Mouse (Mus musculus) heart, postnatal 0 days (tissue): ENCODE measurements around the gene Meis1. TPM values are rescaled to one million over a fixed set of nuclear protein-coding genes. Genes with fewer than 3 reads are reported as not detected.

Source experiments
- ATAC-seq: fragments of 200-750 bp; cut with Nextera tagmentation; 2 replicates; pipeline ENCODE4 v1.8.0; 2017; ENCODE audit warnings: low read depth, moderate number of reproducible peaks, moderate library complexity; ENCODE audit not compliant: insufficient read depth
- DNase-seq: peaks from one replicate; pipeline ENCODE4 v3.0.0-alpha.2; 2016; ENCODE audit warnings: low spot score
- H3K27ac ChIP-seq: fragments of 300-500 bp; sonication (generic); 2 replicates; pipeline ENCODE4 v1.5.1; 2014; ENCODE audit warnings: low read depth, mild to moderate bottlenecking
- H3K27me3 ChIP-seq: fragments of 300-500 bp; sonication (generic); 2 replicates; pipeline ENCODE4 v1.6.1; 2014; ENCODE audit warnings: low read length, mixed read lengths; ENCODE audit not compliant: control insufficient read depth, insufficient read depth
- H3K36me3 ChIP-seq: fragments of 300-500 bp; sonication (generic); replicated peaks from 2 replicates; pipeline ENCODE4 v1.6.1; 2014; ENCODE audit warnings: low read length, mixed read lengths; ENCODE audit not compliant: control insufficient read depth, insufficient read depth
- H3K4me1 ChIP-seq: fragments of 300-500 bp; sonication (generic); 2 replicates; pipeline ENCODE4 v1.6.1; 2014; ENCODE audit warnings: antibody characterized with exemption; ENCODE audit not compliant: control insufficient read depth, insufficient read depth
- H3K4me2 ChIP-seq: fragments of 300-500 bp; sonication (generic); 2 replicates; pipeline ENCODE4 v1.6.1; 2014; ENCODE audit warnings: low read depth, mild to moderate bottlenecking, low read length, moderate library complexity
- H3K4me3 ChIP-seq: fragments of 300-500 bp; sonication (generic); 2 replicates; pipeline ENCODE4 v1.5.1; 2014; ENCODE audit warnings: low read depth, low read length
- H3K9ac ChIP-seq: fragments of 300-500 bp; sonication (generic); replicated peaks from 2 replicates; pipeline ENCODE4 v1.6.1; 2014; ENCODE audit warnings: low read depth, low read length, mixed read lengths
- H3K9me3 ChIP-seq: fragments of 300-500 bp; sonication (generic); replicated peaks from 2 replicates; pipeline ENCODE4 v1.6.1; 2016; ENCODE audit warnings: low read length; ENCODE audit not compliant: control insufficient read depth
- CTCF ChIP-seq: IDR thresholded peaks from 2 replicates; pipeline ENCODE4 v1.5.1; 2016; ENCODE audit warnings: antibody characterized with exemption, control low read depth, low read depth
- EP300 ChIP-seq: IDR thresholded peaks from 2 replicates; pipeline ENCODE4 v1.6.1; 2016; ENCODE audit warnings: antibody characterized with exemption, low read depth
- WGBS: fragments of 180-500 bp; shearing (Covaris S2); extraction: QIAGEN DNeasy Blood & Tissue Kit; methylation state at CpG from one replicate; pipeline ENCODE4 v1.1.7; 2014; 5-methylcytosine and 5-hydroxymethylcytosine counted together
- polyA plus RNA-seq: library from polyadenylated mRNA; unstranded; fragments of >200 nt; fragmentation: Nextera tagmentation; extraction: Ambion mirVana; gene quantifications from 2 replicates; pipeline ENCODE4 v1.2.1, GENCODE M21; 2015
- total RNA-seq: library from RNA; depleted of rRNA; stranded (reverse); fragments of >200 nt; gene quantifications from 2 replicates; pipeline ENCODE4 v1.2.3, GENCODE M21; 2014; ENCODE audit warnings: low replicate concordance

The Meis1 gene
- total and polyA plus RNA-seq, 2 experiments from 2014 or later: 34.8 to 35.4 TPM

DNA sequence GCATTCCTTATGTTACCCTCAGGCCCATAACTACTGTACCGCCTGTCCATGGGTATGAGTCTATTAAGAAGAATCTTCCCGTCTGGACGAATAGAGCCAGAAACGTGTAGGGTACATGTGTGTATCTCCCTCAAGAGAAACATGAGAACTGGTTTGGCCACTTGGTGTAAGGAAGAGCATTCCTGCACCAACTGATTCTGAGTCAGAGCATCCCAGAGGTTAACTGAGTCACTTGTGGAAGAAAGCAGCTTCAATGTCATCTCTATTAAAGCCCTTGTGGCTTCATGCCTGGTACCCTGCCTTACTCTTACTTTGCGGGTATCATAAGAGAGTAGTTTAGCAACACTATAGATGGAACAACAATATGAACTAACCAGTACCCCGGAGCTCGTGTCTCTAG is 64.9 kb downstream of the Meis1 start:
- Histone ChIP-seq H3K4me2 (no peak overlapping the region), H3K9ac (no peak overlapping the region), H3K4me1 (peaks cover 38% of the 10 kb centered on the region), H3K27me3 (no peaks in the 10 kb centered on the region), H3K27ac (no peak overlapping the region), H3K4me3 (no peak overlapping the region), H3K36me3 (0 out of 2 replicates have a peak, but pooled peaks cover 4% of the 10 kb centered on the region), H3K9me3 (no peaks in the 10 kb centered on the region)
- 86% methylated on average over 7 of the region's 7 CpGs for WGBS
- no peak for DNase-seq
- TF ChIP-seq EP300: no peak
- no peak for TF ChIP-seq CTCF
- no peak for ATAC-seq

DNA sequence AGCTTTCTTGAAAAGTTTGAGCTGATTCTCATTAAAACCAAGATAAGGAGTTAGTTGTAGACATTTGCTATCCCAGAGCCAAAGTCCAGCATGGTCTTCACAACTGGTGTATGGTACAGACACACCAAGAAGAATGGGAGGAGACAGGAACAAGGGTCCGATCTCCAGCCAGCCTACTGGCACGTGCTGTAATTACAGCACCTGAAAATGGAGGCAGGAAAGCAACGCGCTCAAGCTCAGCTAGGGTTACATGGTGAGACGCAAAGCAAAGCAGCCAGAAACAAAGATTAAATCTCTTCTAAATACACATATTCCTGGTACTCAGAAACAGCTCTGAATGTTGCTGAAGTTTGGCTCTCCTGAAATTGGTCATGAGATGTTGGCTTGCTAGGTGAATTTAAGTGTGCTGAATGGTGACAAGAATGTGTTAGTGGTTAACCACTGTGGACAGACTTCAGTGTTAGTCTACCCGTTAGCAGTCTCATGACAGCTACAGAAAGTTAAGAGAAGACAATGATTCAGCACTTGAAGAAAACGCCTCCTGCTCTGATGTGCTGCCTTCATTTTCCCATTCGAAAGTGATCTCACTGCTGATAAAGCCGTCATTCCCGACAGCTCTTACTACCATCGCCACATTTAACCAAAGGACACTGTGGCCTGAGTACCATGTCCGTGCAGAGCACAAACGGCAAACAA is 70.0 kb downstream of the Meis1 start:
- Histone ChIP-seq H3K36me3 (0 out of 2 replicates have a peak, but pooled peaks cover 2% of the 10 kb centered on the region), H3K4me3 (no peak overlapping the region), H3K27me3 (no peaks in the 10 kb centered on the region), H3K9ac (no peak overlapping the region), H3K4me1 (peaks cover 48% of the 10 kb centered on the region), H3K27ac (peak overlapping the region; percentile 85), H3K4me2 (no peak overlapping the region), H3K9me3 (no peaks in the 10 kb centered on the region)
- ATAC-seq (no peak), DNase-seq (no peak)
- no peak for TF ChIP-seq EP300
- TF ChIP-seq CTCF: no peak
- WGBS: 60% methylated on average over 13 of the region's 13 CpGs

DNA sequence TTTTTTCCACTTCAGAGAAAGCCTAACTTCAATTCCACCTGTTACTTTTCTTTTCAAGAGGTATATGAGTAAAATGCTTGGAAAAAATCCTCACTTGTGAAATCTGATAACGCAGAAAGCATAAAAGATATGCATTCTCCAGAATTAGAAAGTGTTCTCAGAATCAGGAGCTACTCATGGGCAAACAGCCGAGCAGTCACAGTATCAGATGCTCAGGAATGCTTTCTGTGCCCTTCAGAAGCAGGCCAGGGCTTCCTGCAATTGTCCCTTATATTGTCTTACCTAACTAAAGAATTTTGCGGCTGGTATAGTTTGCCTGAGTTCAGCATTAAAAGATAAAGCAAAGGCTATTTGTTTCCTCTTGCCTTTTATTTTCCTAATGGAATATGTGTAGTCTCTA is 71.4 kb downstream of the Meis1 start:
- Histone ChIP-seq H3K9me3 (no peaks in the 10 kb centered on the region), H3K4me3 (no peak overlapping the region), H3K4me1 (peaks cover 53% of the 10 kb centered on the region), H3K4me2 (no peak overlapping the region), H3K27me3 (no peaks in the 10 kb centered on the region), H3K36me3 (no peaks in the 10 kb centered on the region), H3K9ac (no peak overlapping the region), H3K27ac (peak overlapping the region; percentile 85)
- no peak for TF ChIP-seq EP300
- TF ChIP-seq CTCF: no peak
- 10% methylated on average over 3 of the region's 3 CpGs for WGBS
- ATAC-seq: peak; percentile 78
- peak; percentile 81 for DNase-seq

DNA sequence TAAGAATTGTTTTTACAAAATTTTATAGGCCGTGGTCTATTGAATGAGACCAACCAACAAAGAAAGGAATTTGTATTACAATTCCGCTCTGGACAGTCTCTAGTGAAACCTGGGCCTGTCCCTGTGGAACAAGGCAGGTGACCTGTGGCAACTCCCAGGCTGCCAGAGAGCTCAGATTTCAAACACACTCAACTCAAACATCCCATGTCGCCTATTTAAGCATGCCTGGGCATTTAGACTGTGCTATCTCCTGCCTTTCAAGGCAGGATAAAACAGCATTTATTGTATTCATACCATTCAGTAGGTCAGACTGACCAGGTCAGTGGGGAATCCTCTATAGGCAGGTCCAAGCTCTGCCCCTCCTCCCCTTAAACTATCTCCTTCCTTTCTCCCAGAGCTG is 73.0 kb downstream of the Meis1 start:
- peaks cover 53% of the 10 kb centered on the region for H3K4me1 ChIP-seq
- peak overlapping the region; percentile 85 for H3K27ac ChIP-seq
- no peaks in the 10 kb centered on the region for H3K9me3 ChIP-seq
- H3K4me2 ChIP-seq: no peak overlapping the region
- no peaks in the 10 kb centered on the region for H3K36me3 ChIP-seq
- no peak for TF ChIP-seq CTCF
- no peak for TF ChIP-seq EP300
- ATAC-seq (peak; percentile 39; the same call in 1 of the 2 replicates), DNase-seq (peak; percentile 47)
- no peaks in the 10 kb centered on the region for H3K27me3 ChIP-seq
- H3K9ac ChIP-seq: no peak overlapping the region
- 37% methylated on average over 3 of the region's 3 CpGs for WGBS
- H3K4me3 ChIP-seq: no peak overlapping the region

DNA sequence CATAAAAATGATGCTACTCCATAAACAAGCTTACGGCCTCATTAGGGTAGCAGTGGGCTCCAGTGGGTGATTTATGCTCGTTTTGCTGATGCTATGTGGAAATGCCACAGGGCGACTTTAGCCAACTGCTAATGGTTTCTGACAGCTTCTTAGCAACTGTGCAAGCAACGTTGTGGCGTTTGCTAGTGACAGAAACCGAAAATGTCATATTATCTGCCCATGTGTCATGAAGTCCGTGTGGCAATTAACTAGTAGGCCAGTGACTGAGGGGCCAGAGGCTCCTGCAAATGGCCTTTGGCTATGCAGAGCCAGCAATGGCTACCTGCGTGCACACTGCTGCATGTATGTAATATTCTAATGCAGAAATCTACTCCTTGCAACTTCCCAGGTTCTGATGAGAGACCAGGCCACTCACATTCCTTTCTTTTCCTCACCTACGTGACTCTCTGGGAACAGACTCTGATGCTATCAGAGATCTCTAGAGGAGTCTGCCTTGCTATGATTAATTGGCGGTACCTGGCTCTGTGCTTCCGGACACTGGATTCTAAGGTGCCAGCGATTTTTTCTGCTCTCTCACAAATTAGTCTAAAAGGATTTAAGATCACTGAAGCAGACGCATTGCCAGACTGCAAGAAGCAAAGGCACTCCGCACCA is 73.7 kb downstream of the Meis1 start:
- H3K4me2 ChIP-seq: no peak overlapping the region
- H3K27me3 ChIP-seq: no peaks in the 10 kb centered on the region
- ATAC-seq (no peak), DNase-seq (no peak)
- no peaks in the 10 kb centered on the region for H3K36me3 ChIP-seq
- H3K4me1 ChIP-seq: peaks cover 51% of the 10 kb centered on the region
- no peaks in the 10 kb centered on the region for H3K9me3 ChIP-seq
- H3K9ac ChIP-seq: no peak overlapping the region
- peak overlapping the region; percentile 85 for H3K27ac ChIP-seq
- 58% methylated on average over 14 of the region's 14 CpGs for WGBS
- no peak for TF ChIP-seq EP300
- TF ChIP-seq CTCF: no peak
- H3K4me3 ChIP-seq: no peak overlapping the region

DNA sequence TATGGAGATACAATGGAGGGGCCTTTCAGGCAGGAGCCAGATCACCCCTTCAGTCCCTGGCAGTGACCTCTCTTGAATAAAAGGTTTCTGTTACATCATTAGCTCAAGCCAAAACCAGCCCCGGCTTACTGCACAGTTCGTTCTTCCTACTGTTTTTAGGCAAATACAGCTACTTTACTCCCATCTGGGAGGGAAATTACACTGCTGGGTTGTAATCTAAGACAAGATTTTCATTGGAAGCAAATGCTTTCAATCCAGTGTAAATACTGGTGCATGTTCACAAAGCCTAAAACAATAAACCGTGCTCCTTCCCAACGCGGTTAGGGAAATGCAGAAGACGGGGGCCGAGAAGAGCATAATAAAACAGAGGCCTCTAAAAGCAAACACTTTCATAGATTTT is 74.6 kb downstream of the Meis1 start:
- H3K36me3 ChIP-seq: no peaks in the 10 kb centered on the region
- H3K4me3 ChIP-seq: no peak overlapping the region
- no peaks in the 10 kb centered on the region for H3K27me3 ChIP-seq
- 78% methylated on average over 7 of the region's 7 CpGs for WGBS
- TF ChIP-seq CTCF (no peak), EP300 (no peak)
- no peak for DNase-seq
- no peaks in the 10 kb centered on the region for H3K9me3 ChIP-seq
- H3K4me2 ChIP-seq: no peak overlapping the region
- ATAC-seq: no peak
- no peak overlapping the region for H3K9ac ChIP-seq
- H3K27ac ChIP-seq: no peak overlapping the region
- peaks cover 44% of the 10 kb centered on the region for H3K4me1 ChIP-seq
